Mouse (Mus musculus) right cerebral cortex, postnatal 25 days (tissue): ENCODE data around the gene Atg4a.

Experiments
- DNase-seq: peaks from one replicate; pipeline ENCODE4 v3.0.0; 2022

Atg4a gene

GRCm38 (mm10) chrX:141160371-141160770 is 203.7 kb downstream of the Atg4a start:
- DNase-seq = no peak

- no peak for DNase-seq
Measured at GRCm38 (mm10) chrX:141165067-141165466, 208.4 kb downstream of the Atg4a start.

GRCm38 (mm10) chrX:141175353-141175752 is 218.6 kb downstream of the Atg4a start:
- DNase-seq = peak; percentile 8

GRCm38 (mm10) chrX:141195036-141195435 is 238.3 kb downstream of the Atg4a start:
- DNase-seq = no peak

GRCm38 (mm10) chrX:141198993-141199392 is 242.3 kb downstream of the Atg4a start:
- DNase-seq = no peak

- peak; percentile 5 for DNase-seq
Measured at GRCm38 (mm10) chrX:141212802-141213201, 256.1 kb downstream of the Atg4a start.
